In the genomic region with DNA sequence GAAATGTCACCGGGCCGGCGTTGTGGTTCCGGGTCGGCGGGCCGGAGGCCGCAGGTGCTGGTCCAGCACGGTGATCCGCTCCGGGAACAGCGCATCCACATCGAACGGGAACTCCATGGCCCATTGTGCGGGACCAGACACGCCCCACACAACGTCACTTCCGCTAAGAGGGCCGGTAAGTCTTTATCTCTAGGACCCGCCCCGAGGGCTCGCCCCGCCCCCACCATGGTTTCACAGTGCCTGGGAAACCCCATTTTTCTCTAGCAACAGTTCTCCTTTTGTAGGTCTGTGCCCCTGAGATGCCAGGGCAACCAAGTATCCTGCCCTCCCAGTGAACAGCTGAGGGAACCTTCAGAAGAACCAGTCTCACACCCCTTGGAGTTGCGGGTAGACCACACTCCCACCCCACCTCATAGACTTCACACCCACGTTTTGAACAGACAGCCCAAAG, we compare ENCODE assay signal across 7 mouse cellular contexts. TPM values are rescaled to one million over a fixed set of nuclear protein-coding genes. Genes with fewer than 3 reads are reported as not detected.
A peak's percentile ranks its signal among the peaks of the same experiment; 100 is the strongest.
DNase-seq lines count a peak whose midpoint lies in the region; ATAC-seq lines count a peak whose summit lies in the region.

Gene Atat1 (minus strand): TSS at position 157 of the 451 bp plus-strand sequence.

- H3K27me3 ChIP-seq in intestine, embryonic 16.5 days (replicated peaks; ENCODE audit: control insufficient read depth, insufficient read depth, low read length), result no peaks in the 10 kb centered on the region
- H3K27me3 ChIP-seq in midbrain, embryonic 11.5 days (ENCODE audit: control insufficient read depth, insufficient read depth, low read length), result no peaks in the 10 kb centered on the region

- peak within 1 kb of the TSS; percentile 77 for H3K4me3 ChIP-seq in intestine, embryonic 16.5 days (ENCODE audit: low read length)
- peak within 1 kb of the TSS; percentile 62 for H3K4me3 ChIP-seq in midbrain, embryonic 11.5 days (ENCODE audit: low read depth, low read length)

- peak within 1 kb of the TSS; percentile 88 for H3K4me2 ChIP-seq in intestine, embryonic 16.5 days (ENCODE audit: low read depth, low read length)
- peak within 1 kb of the TSS; percentile 96 for H3K4me2 ChIP-seq in midbrain, embryonic 11.5 days

- WGBS in intestine, embryonic 16.5 days, result 3% methylated on average over 25 of the region's 25 CpGs
- WGBS in midbrain, embryonic 11.5 days, result 4% methylated on average over 25 of the region's 25 CpGs

- peak; percentile 95 for DNase-seq in adrenal gland, adult 2 months
- DNase-seq in embryo, embryonic 11.5 days (ENCODE audit: low read depth, low spot score), result peak; percentile 92
- peak; percentile 90 to 96 for DNase-seq in gastrocnemius, postnatal 4 days (ENCODE audit: low spot score in 2 of 2)
- peak; percentile 89 to 91 for DNase-seq in left cerebral cortex, postnatal 36 days (ENCODE audit: low spot score in 2 of 2)
- peak; percentile 100 for DNase-seq in midbrain, embryonic 11.5 days (ENCODE audit: low spot score, missing footprints)
- DNase-seq in skeletal muscle tissue, adult 2 months (ENCODE audit: low read depth, low spot score), result peak; percentile 78

- H3K9ac ChIP-seq in intestine, embryonic 16.5 days (ENCODE audit: low read depth, low read length), result peak within 1 kb of the TSS; percentile 73
- H3K9ac ChIP-seq in midbrain, embryonic 11.5 days (ENCODE audit: low read length), result peak within 1 kb of the TSS; percentile 75

- H3K27ac ChIP-seq in intestine, embryonic 16.5 days (ENCODE audit: low read length), result peak within 1 kb of the TSS; percentile 79
- peak within 1 kb of the TSS; percentile 57 for H3K27ac ChIP-seq in midbrain, embryonic 11.5 days (ENCODE audit: low read depth, low read length)

- peaks cover 8% of the 10 kb centered on the region for H3K4me1 ChIP-seq in intestine, embryonic 16.5 days (ENCODE audit: control insufficient read depth, insufficient read depth, low read length)
- peaks cover 13% of the 10 kb centered on the region for H3K4me1 ChIP-seq in midbrain, embryonic 11.5 days (ENCODE audit: control insufficient read depth, insufficient read depth, low read length)

- ATAC-seq in intestine, embryonic 16.5 days, result peak; percentile 87
- peak; percentile 95 for ATAC-seq in midbrain, embryonic 11.5 days (ENCODE audit: low FRiP score)

- H3K9me3 ChIP-seq in intestine, embryonic 16.5 days (ENCODE audit: control insufficient read depth, low read length), result no peaks in the 10 kb centered on the region
- H3K9me3 ChIP-seq in midbrain, embryonic 11.5 days (ENCODE audit: control insufficient read depth, low read length), result no peaks in the 10 kb centered on the region

- intact Hi-C loops in left cerebral cortex, postnatal 36 days (cut with DNase I), result no loop called here

- H3K36me3 ChIP-seq in intestine, embryonic 16.5 days (ENCODE audit: control insufficient read depth, insufficient read depth, low read length), result peaks cover 14% of the 10 kb centered on the region
- peaks cover 15% of the 10 kb centered on the region for H3K36me3 ChIP-seq in midbrain, embryonic 11.5 days (ENCODE audit: control insufficient read depth, insufficient read depth, low read length)

RNA-seq across cellular contexts. Expression of gene Atat1, which starts in this region (rescaled TPM):
- 10 to 100 TPM; 27.4 to 40.0 TPM for total RNA-seq in adrenal gland, adult 2 months (2021)
- 128 and 145 TPM in 2 replicates for polyA plus RNA-seq in adrenal gland, adult 2 months (2012; rRNA removed)
- 10 to 100 TPM; 13.3 to 18.4 TPM for total RNA-seq in gastrocnemius, postnatal 4 days (2021)
- 43.4 and 45.4 TPM in 2 replicates for polyA plus RNA-seq in intestine, embryonic 16.5 days (2015; fragmentation: Nextera tagmentation; extraction: Ambion mirVana)
- total RNA-seq in left cerebral cortex, postnatal 36 days (2021), result 10 to 100 TPM; 51.1 to 63.9 TPM
- polyA plus RNA-seq in midbrain, embryonic 11.5 days (2014; fragmentation: Nextera tagmentation; extraction: Ambion mirVana), result 158 and 168 TPM in 2 replicates

Comparison
In these comparisons a context has a peak if more than half of its experiments do, and no peak if none do; other contexts are left out.
1. Peak in every context shown above with its lines: DNase-seq, ATAC-seq, H3K4me3 ChIP-seq and H3K27ac ChIP-seq.